Mouse (Mus musculus) heart, postnatal 14 days (tissue): ENCODE results near the gene Elf4. TPM values are rescaled to one million over a fixed set of nuclear protein-coding genes. Genes with fewer than 3 reads are reported as not detected.
"Not testable (repeated sequence)": the region's sequence is repeated elsewhere in the genome, so short reads cannot be mapped to it uniquely, and the experiment has no call there.

Experiments used
- DNase-seq, 2 experiments: peaks; one replicate each; pipeline ENCODE4 v3.0.0; 2021 to 2022
- intact Hi-C: fragments of 180-260 bp; cut with DNase I; formaldehyde crosslinking; loops from one replicate; pipeline ENCODE4 v1.15.1; 2025
- total RNA-seq, 2 experiments: library from RNA; stranded (reverse); gene quantifications; 2 replicates each; pipeline ENCODE4 v1.2.3; 2021

Elf4 gene
- total RNA-seq, 2 experiments from 2014 or later, result 8.4 to 12.3 TPM

DNA sequence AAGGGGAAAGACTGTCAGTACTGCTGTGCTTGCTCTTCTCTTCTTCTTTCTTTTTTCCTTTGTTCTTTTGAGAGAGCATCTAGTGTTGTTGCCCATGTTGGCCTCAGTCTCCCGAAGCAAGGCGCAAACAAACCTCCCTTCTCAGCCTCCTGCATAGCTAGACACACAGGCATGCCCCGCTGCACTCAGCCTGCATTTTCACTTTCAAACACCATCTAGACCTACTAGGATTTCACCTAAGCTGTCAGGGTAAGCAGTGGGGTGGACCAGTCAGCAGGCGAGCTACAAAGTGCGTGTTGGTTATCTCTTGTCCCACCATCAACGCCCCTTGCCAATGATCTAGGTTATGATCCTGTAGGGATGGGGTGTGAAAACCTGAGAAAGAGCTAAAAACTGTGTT, 21.4 kb downstream of the Elf4 start:
- DNase-seq, result no peak
- intact Hi-C loops, result no loop called here

DNA sequence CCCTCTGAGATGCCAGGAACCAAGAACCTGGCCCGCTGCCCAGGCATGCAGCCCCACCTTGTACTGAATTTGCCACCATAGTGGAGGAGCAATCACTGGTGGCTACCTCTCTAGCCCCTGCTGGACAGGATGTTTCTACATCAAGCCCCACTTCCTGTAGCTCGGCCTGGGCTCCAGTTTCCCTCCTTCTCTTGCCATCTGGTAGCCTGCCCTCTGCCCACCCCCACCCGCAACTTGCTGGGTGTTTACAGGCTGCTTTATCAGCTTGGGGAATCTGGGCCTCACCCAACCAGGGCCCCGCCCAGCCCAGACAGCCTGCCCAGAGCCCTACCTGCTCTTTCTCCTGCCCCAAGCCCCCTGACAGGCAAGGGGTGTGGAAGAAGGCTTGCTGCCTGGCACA, 23.9 kb downstream of the Elf4 start:
- no peak for DNase-seq
- intact Hi-C loops, result no loop called here

DNA sequence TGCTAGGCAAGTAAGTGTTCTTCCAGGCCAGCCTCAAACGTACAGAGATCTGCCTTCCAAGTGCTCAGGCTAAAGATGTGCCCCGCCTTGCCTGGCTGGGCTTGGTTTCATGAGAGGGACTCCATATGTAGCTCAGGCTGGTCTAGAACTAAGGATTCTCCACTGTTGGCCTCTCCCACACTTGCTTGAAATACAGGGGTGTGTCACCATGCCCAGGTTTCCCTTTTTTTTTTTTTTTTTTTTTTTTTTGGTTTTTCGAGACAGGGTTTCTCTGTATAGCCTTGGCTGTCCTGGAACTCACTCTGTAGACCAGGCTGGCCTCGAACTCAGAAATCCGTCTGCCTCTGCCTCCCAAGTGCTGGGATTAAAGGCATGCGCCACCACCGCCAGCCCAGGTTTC, 26.9 kb downstream of the Elf4 start:
- intact Hi-C loops, DNase-seq: not testable (repeated sequence)

DNA sequence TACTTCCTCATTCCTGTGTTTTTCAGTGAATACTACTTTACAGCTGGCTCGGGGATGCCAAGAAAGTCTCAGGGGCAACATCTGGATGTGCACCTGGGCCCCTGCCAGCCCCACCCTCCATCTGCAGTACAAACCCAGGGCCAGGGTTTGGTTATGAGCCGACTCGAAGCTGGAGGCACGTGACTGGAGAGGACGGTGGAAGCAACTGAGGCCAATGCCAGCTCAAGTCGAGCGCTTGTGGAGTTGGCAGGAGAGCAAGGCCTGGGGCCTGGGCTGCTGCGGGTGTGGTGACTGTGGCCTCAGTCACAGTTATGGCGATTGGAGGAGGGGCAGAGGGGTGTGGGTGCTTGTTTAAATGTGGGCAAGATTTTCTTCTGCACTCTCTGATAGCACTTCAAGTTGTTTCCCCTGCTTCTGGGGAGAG, 27.4 kb downstream of the Elf4 start:
- intact Hi-C loops, result no loop called here
- DNase-seq, result no peak

DNA sequence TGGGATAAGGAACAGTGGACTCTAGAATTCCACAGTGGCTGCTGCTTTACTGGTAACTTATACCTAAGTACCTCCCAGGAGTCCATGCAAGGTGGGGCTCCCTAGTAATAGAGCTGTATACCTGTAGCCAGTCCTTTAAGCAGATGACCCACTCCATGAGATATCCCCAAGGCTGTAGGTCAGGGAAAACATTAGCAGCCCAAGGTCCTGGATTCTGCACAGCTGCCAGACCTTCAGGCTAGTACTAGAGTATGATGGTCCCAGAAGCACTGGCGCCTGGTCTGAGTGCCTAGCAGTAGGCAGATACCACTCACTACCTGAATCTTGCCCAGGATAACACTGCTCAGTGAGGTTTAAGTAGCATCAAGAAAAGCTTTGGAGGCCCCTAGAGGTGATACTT, 28.7 kb downstream of the Elf4 start:
- DNase-seq, result no peak
- intact Hi-C loops, result no loop called here

DNA sequence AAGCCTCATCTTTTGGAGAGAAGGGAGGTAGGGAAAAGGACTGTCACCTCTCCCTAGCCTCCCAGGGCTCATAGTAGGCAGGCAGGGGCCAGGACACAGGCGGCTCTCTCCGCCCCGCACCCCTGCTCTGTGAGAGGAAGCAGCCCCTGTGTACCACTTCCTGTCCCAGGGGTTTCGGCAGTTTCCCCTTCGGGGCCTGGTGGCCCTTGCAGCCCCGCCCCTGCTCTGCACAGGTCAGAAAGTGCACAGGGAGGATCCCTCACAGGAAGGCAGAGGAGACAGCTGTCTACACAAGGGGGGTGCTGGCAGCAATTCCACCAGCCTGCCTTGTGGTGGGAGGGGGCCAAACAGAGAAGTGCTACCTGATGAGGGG, 29.4 kb downstream of the Elf4 start:
- intact Hi-C loops, result no loop called here
- peak in 1 of 2 experiments; percentile 35 for DNase-seq

DNA sequence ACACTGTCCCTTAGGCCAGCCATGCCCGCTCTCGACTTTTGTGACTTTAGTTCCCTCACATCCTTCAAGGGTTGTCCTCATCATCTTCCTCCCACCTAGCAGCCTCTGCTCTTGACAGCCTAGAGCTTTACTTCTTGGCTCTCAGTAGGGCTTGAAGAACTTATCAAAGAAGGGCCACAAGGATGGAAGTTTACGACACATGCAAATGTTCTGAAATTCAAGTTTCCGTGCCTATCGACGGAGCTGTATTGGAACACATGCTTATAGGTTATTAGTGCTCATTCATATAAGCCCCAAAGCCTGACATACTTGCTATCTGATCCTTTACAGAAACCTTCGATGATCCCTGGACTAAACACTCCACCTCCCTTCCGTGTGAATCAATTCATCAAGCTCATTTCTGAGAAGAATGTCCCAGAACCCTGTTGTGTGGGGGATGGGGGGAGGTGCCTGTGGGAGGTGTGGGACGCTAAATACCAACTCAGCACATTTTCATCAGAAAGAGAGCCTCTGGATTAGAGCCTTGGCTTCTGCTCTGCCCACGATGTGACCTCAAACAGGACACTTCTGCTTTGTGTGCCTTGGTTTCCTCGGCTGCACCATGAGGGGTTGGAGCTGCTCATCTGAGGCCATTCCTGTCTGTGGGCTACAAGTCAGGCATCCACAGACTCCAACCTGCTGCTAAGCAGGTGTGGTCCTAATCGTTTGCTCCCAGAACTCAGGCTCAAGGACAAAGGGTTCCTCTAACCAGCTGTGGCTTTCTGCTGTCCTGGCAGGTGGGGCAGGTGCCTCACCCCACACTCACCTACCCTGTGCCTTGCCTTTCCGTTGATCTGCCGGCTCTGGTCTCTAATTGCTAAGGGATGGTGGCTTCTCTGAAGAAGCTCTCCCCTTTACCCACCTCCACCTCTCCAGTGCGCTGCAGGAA, 30.1 kb downstream of the Elf4 start:
- intact Hi-C loops, result no loop called here
- DNase-seq, result no peak

DNA sequence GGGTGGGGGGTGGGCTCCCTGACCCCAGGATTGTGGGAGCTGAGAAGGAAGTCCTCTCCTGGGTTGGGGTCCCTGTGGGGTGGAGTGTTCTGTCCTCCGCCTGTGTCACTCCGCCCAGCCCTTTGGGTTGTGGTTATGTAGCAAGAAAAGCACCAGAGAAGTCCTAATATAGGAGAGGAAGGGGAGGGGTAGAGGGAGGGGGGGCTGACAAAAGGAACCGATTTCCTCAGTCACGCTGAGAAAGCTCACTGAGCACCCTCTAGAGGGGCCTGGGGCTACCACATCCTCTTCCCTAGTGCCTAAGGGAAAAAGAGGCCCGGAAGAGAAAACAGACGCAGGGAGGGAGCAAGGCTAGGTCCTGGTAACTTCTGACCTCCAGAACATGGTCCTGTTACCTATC, 33.4 kb downstream of the Elf4 start:
- no peak for DNase-seq
- intact Hi-C loops, result no loop called here

DNA sequence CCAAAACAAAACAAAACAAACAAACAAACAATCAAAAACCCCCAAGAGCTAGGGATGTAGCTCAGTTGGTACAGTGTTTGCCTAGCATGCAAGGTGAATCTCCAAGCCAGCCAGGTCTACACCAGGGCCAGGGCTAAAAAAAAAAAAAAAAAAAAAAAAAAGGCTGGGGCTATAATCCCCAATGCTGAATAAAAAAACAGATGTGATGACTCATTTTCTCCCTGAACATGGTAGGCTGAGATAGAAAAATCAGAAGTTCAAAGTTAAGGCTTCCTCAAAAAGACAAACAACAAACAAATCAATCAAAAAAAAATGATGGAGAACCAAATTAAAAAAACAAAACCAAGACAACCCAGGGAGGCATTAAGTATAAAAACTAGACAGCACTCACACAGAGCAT, 33.8 kb downstream of the Elf4 start:
- intact Hi-C loops, result no loop called here
- no peak for DNase-seq

DNA sequence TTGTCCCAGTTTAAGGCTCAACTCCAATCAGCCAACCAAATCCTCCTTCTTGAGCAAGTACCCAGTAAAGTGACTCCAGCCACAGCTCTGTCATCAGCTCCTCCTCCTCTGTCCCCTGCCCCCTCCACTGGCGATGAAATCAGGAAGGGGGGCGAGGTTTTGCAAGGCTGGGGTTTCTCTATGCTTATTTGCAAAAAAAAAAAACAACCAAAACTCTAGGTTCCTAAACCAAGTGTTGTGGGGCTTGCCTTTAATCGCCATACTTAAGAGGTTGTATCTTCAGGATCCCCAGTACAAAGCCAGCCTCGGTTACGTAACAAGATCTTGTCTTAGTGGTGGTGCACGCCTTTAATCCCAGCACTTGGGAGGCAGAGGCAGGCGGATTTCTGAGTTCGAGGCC, 34.3 kb downstream of the Elf4 start:
- intact Hi-C loops, result no loop called here
- DNase-seq, result no peak

DNA sequence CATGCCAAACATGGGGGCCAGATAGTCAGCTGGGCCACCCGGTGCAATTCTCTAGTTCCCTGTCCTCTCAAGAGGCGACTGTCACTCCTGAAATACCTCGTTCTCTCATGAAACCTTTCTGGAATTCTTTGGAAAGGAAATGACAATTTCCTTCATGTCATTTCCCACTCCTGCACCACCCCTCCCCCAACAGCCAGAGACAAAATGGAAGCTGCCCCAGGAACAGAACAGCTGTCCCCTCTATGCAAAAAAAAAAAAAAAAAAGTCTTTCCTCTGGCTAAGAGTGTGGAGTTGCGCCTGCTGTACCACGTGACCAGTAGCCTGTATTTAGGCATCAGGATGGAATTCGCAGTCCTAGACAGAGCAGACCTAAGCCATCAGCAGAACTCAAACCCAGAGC, 34.7 kb downstream of the Elf4 start:
- peak; percentile 39 to 44 for DNase-seq
- intact Hi-C loops, result no loop called here

DNA sequence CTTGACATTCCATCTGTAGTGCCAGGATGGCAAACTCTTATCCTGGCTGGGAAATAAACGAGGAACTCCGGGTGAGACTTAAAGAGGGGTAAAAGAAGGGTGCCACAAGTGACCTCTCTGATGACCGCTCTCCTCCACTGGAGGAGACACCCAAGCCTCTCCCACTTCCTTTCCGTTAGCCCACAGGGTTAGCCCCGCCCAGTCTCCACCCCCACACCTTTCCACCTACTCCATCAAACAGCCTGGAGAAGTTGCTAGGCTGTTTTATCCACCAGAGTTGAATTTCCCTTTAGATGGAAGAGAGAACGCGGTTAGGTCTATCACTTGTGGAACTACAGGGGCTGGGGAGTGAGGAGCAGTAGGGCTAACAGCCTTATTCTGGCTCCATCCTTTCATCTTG, 37.7 kb downstream of the Elf4 start:
- intact Hi-C loops, result no loop called here
- no peak for DNase-seq

DNA sequence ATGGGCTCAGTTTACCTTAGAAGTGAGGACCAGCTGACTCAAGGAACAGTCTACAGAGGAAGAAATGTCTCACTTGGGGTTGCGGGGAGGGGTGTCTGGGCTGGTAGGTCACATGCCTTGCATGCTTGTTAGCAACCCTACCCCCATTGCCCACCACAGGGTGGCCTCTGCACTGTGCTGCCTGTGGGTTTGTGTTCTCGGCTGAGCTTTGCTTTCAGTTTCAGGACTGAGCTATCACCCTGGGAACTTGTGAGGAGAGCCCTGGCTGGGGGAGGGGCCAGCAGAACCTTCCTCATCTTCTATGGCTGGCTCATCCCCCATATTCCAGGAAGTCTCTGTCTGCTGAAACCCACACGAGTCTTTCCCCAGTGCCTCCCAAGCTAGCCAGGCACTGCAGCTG, 38.3 kb downstream of the Elf4 start:
- intact Hi-C loops, result no loop called here
- peak; percentile 33 to 38 for DNase-seq

DNA sequence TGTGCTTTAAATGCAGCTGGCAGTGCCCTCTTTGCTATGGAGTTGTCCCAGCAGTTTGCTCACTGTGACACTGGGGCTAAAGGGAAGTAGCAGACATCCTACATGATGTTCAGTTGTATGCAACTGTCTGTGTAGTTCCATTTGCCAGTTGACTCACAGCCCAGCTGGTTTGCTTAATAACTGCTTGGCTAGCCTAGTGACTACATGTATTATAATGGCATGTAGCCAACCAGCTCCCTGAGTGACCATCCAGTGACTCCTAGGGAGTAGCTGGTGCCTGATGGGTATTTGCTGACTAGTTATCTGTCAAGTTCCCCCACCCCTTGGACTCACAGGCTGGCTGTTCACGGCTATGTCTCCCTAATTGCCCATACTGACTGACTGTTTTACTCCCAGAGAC, 39.3 kb downstream of the Elf4 start:
- DNase-seq, result no peak

DNA sequence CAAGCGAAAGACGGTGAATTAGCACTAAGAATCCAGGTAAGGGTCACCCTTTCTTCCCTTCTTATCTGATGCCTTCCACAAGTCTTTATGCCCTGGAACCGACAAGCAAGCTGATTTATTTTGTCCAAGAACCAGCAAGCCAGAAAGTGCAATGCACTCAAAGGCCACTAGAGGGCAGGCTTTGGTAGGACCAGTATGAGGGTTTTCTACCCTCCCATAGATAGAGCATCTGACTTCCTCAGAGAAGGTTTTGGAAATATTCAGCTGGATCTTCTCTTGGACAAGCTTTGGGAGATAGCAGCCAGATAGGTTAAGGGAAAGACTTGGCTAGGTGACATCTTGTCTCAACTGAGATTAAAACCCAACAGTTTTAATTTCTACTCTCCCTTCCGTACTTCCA, 39.9 kb downstream of the Elf4 start:
- DNase-seq, result peak; percentile 67 to 80
- intact Hi-C loops, result loop anchor here (1.0 kb wide), 2 partner anchors 39 to 109 kb away; no protein-coding TSS in a partner anchor

More for the DNA sequence above, 39.3 kb downstream of the Elf4 start:
- intact Hi-C loops, result loop anchor here (1.0 kb wide), 2 partner anchors 39 to 109 kb away; no protein-coding TSS in a partner anchor

DNA sequence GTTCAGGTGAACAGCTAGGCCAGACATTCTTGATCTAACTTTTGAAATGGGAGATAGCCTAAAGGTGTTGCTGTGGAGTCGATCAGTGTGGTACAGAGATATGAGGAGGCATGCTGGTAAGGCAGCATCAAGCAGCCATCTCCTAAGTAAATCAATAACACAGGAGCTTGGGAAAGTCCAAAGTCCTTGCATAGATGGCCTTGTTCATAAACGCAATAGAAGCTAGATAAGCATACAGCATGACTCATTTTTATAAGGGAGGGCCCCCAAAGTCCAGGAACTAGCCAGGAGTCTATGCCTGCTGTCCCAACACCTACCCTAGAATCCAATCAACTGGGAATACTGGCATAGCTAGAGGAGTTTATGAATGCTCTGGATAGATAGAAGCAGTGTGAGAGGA, 44.5 kb downstream of the Elf4 start:
- DNase-seq, result no peak
- intact Hi-C loops, result loop anchor here (5.0 kb wide), 1 partner anchor 71 kb away; no protein-coding TSS in a partner anchor

DNA sequence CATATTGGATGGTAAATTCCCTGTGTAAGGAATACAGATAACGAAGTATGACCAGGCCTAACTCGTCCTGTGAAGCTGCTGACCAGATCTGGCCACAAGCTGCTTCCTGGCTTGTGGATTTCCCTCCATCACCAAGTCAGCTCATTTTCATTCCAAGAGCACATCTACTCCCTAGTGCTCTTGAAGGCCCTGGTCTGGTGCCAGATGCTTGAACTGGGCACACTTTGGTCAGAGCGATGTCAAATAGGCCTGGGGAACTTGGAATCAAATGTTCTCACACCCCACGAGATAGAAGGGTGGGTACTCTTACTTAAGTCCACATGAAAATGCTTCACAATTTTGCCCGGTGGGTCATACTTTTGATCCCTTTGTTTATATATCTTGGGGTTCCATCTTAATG, 48.6 kb downstream of the Elf4 start:
- intact Hi-C loops, result no loop called here
- no peak for DNase-seq

DNA sequence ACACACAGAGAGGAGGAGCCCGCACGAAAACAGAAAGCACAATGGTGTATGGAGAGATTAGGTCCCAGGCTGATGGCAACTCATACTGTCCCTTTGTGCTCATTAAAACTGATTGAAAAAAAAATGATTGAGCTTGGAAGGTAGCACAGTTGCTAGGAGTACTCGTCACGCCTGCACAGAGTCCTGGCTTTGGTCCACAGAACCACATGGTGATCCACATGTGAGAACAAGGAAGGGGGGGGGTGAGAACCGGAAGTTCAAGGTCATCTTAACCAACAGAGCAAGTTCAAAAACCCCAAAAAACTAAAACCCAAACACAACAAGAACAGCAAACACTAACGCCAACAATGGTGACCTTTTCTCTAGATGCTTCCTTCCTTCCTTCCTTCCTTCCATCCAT, 50.3 kb downstream of the Elf4 start:
- DNase-seq, result peak in 1 of 2 experiments; percentile 9
- intact Hi-C loops, result no loop called here

DNA sequence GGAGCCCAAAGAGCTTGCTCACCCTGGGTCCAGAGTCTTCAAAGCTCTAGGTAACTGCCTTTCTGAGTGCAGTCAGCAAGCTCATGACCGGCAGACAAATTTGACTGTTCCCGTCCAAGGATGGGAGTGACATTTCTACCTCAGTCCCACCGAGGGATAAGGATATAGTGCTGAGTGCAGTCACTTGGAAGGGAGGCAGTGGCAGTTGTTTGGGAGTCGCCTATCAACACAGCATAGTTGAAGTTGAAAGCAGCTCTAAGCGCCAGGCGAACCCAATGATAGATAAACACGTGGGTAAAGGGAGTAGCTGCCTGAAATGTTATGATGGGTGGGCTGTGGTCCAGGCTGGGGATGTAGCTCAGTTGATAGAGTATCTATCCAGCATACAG, 52.5 kb downstream of the Elf4 start:
- DNase-seq, result no peak
- intact Hi-C loops, result loop anchor here (2.0 kb wide), 2 partner anchors 132 to 418 kb away; no protein-coding TSS in a partner anchor

DNA sequence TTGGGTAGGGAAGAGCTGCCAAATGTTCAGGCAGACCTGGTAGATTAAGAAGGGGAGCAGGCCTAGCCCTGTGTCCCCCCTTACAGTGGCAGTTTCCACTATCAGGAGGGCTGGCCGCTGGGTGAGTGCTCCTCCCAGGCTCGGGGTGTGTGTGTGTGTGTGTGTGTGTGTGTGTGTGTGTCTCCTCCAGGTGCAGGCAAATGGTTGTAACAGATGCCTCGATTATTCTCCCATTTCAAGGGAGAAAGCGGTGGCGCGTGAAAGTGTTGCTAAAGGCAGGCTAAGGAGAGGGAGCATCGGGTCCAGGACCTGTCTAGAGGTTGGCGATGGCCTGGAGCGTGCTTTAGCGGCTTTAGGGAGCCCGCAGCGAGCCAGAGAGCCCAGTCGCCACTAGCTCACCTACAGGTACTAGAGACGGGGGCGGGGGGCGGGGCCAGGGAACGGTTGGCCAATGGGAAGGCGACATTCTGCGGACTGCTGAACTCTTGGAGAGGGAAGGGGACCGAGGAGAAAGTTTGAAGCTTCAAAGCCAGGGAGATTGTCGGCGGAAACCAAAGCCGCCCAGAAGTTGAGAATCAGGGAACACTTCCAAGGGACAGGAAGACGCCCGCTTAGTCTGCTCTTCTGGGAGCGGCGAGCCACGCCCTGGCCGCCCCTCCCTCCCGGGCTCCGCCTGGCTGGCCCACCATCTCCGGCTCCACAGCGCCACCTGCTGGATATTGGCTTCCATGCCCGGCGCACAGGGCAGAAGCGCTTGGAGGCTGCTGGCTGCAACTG, 53.1 kb downstream of the Elf4 start:
- intact Hi-C loops, result loop anchor here (2.0 to 5.0 kb wide), 3 partner anchors 131 to 417 kb away; partner anchors contain the start of gene Zdhhc9
- peak; percentile 89 to 95 for DNase-seq

DNA sequence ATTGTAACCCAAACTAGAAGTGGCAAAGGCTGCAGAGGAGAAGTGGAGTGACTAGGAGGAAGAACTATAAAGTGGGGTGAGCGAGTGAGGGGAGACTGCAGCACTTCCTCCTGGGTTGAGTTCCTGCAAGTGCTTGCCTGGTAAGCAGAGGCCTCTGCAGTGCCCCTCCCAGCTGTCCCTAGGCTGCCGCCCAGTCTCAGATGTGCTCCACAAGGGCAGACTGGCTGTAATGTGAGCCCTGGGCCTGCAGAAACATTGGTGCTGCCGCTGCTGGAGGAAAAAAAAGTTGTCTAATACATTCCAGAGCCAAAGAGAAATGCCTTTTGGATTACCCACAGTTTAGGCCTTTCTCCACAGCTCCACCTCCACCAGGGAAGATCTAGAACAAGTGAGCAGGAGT, 57.8 kb downstream of the Elf4 start:
- intact Hi-C loops, result loop anchor here (5.0 kb wide), 1 partner anchor 198 kb away; the partner anchor contains the start of gene Zdhhc9
- peak in 1 of 2 experiments; percentile 38 for DNase-seq
